Mouse (Mus musculus) left cerebral cortex, adult 9 months (tissue): ENCODE results near the gene Auh.
A peak's percentile ranks its signal among the peaks of the same experiment; 100 is the strongest.

Experiments
- DNase-seq, 2 experiments: peaks; one replicate each; pipeline ENCODE4 v3.0.0; 2022; ENCODE audit warnings: low spot score in 2 of 2

Auh gene

DNA sequence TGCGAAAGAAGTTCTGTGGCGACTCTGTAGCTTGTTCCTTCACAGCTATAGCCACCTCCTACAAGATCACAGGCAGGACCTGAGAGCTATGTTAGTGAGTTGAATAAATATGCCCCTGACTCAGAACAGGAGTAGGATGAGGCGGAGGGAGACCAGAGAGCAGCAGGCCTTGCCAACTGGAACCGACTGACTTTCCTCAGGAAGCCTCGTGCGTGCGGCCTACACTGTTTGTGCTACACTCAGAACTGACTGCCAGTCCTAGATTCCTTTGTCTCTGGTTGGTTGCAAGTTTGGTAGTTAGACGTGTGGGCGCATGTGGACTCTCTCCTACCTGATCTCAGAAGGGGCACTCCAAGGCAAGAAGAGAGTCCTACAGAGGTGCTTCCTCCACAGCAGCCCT lies 50.2 kb downstream of the Auh start:
- peak in 1 of 2 experiments; percentile 49 for DNase-seq

DNA sequence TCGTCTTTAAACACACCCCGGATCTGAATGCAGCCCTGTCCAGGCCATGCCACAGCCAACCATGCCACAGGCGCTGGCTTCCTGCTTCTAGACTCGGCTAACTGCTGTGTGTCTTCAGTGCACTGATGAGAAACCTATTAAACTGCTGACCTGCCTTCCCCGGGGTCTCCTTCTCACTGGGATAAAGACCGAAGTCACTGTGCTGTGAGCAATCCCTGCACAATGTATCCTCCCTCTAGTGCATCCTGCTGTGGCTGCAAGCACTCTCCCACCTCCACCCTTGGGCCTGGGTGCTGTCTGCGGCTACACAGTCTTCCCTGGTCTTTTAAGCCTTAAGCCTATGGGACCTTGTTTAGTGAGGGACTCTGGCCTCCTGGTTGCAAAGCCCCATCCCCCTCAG lies 50.7 kb downstream of the Auh start:
- DNase-seq = no peak

DNA sequence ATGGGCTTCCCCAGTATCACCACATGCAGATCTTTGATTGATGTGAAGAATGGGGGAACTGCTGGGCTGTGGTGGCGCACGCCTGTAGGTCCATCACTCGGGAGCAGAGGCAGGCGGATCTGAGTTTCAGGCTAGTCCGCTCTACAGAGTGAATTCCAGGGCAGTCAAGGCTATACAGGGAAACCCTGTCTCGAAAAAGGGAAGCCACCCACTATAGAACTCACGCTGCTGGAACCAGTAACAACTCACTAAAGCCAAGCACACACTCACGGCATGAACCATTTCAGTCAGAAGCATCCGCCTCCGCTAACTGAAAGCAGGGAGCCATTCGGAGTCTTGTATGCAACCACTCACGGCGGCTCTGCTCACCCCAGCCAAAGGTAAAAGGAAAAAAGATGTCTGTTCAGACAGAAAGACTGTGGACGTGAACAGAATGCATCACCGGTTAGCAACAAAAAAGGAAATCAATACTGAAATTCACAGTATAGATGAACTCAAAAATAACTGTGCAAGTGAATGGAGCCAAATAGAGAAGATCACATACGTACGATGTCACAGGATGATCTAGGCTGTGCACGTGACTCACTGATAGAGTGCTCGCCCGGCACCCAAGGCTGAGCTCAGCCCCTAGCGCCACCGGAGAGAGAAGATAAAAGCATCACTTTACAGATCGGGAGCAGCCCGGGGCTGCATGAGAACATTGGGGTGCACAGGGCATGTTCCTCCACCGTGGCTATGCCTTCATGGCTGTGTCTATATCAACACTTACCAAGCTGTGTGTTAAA lies 53.7 kb downstream of the Auh start:
- peak in 1 of 2 experiments; percentile 65 for DNase-seq

DNA sequence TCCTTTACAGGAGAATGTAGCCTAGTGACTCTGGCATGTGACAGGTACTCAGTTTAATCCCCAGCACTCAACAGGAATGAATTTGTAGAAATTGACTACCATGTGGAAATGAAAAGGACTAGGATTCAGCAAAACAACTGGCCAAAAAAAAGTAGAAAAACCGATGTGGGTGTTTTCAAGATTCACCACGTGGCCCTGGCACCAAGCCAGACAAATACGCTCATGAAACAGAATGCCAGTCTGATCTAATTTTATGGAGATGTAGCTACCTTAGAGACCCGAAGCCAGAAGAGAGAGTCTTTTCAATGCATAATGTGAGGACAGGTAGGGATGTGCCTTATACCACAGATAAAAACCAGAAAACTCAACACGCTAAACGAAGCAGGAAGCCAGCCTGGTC lies 54.4 kb downstream of the Auh start:
- DNase-seq = no peak

DNA sequence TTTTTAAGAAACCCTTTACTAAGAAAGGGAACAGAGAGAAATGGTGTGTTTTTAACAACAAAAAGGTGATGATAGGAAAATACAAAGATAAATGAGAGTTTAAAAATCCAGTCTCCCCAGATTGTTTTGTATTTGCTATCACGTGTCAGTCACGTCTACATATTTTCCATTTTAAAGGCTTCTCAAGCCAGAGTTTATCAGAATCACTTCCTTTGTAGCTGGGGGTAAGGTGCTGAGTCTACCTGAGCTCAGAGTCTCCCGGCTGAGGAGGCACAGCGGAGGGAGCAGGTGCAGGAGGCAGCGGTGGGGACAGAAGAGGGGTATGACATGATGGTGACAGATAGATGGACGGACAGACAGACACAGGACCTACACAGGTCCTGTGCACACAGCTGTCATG lies 55.1 kb downstream of the Auh start:
- no peak for DNase-seq

DNA sequence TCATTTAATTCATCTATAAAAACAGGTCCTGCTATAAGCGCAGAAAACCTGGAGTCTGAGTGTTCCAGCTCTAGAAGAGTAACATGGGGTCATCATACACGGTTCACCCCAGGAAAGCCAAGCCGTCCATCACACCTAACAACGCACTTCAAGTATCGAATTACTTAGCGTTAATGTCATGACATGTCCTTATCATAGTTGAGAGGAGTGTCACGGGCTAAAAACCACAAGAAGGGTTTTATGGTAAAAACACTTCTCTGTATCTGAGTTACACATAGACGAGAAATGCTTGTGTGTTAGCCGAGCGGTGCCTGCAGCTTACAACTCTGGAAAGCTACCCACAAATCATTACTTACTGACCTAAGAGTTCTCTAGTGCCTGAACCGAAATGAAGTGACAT lies 55.6 kb downstream of the Auh start:
- no peak for DNase-seq

DNA sequence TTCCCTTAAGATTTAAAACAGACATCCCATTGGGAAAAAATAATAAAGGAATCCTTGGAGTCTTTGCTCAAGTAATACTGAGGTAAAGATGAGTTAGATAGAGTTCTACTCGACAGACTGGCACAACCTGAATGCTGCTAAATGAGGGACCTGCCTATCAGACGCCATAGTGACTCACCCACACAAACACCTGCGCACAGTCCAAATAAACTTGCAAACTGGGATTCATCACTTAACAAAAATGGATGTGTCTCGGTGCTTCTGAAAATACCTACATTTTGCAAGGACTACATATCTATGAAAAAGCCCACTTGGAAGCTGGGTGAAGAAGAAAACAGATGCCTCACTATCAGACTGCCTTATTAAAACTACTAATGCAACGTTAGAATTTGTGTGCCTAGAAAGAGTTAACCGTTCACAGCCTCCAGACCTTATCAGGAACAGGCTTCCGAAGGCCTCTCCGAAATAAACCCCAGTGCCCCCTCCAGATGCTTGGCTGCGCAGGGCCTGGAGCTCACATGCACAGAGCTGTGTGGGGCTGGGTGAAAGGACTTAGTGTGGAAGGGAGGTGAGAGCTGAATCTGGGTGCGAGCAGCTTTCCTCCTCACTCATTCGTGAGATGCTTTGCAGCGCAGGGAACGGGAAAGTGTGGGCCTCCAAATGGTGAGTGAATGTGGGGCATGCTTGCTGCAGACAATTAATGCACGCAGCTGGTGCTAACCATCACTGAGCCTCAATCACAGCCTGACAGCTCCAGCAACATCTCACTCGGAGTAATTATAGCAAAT lies 63.3 kb downstream of the Auh start:
- DNase-seq = peak in 1 of 2 experiments; percentile 42

DNA sequence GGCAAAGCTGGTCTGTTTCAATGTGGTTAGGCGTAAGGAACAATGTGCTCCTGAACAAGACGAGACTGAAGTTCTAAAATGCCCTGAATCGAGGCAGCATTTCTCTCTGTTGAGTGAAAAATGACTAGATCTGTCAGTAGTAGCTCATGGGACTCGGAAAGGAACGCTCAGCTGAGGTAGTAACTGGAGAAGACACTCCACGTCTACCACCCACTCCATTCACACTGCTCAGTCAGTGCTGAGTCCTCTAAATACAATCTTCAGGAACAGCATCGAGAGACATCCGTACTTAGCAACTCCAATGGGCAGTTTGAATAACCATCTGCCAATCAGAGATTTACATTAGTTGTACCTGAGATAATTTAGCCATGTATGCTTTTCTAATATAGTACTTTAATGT lies 66.0 kb downstream of the Auh start:
- DNase-seq = no peak

DNA sequence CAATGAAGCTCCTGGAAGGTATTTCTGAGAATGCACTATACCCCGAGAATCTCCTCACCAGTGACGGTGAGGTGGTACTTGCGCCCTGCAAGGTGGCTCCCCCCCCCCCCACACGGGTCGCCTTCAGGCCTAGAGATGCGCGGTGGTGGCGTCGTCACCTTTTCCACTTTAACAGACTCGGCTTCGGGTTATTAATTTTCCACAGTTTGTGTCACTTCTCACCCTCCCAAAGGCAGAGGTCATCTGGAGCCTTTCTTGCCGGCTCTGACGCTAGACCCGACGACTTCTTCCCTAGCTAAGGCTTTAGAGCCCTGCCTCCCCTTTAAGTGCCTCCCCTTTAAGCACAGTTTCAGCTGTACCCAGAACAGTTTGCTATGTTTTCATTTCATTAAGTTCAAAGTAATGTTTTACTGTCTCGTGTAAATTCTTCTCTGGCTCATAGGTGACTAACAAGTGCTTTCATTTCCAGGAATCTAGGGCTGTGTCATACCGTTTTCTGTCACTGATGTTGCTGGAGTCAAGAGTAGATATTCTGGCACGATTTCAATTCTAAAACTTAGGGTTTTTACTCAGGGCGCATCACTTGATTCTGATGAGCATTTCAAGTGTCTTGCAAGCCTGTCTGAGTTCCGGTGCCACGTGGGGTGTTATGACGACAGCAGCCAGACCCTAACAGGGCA lies 69.3 kb downstream of the Auh start:
- no peak for DNase-seq

DNA sequence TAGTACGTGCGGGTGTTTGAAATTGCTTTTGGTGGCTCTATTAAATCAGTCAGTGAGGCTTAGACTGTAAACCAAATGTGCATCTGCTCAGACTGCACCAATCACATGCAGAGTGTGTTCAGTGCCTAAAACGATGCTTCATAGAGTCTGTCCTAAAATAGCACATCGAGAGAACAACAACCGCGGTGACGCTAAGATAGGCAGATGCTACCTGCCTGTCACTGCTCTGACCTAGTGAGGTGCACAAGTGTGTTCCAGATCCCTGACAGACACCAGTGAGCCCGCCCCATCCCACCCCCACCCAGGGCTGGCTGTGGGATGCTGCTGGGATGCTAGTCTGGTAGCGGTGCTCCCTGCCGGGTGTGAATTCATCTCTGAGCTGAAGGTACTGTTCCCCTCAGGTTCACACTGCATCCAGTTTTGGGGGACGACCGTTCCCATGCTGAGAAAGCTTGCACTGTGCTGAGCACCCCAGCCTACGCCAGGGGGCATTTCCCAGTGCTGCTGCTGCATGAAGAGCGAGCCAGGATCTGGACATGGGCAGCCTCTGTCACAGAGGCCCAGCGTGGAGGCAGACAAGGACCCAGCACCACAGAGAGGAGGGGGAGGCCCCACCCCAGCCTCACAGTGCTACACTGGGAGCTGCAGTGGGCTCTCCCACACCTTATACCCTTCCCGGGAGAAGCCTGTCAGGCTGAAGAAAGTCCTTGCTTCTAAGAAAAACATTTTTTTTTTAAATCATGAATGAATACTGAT lies 70.2 kb downstream of the Auh start:
- DNase-seq = no peak

DNA sequence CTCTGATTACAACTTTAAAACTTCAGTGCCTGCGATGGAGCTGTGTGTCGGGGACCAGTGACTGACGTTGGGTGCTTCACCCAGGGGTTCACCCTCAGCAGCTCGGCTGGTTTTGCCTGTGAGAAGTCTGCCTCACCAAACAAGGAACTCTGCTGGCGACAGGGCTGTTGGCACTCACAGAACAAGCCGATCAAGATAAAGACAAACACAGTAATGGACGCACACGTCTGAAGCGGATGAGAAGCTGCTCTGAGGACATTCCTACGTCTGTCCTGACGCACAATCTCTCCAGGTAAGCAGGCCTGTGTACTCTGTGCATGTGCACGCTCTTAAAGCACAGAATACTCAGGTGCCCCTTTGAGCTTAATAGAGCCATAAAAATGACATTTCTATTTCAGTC lies 71.1 kb downstream of the Auh start:
- DNase-seq = no peak

DNA sequence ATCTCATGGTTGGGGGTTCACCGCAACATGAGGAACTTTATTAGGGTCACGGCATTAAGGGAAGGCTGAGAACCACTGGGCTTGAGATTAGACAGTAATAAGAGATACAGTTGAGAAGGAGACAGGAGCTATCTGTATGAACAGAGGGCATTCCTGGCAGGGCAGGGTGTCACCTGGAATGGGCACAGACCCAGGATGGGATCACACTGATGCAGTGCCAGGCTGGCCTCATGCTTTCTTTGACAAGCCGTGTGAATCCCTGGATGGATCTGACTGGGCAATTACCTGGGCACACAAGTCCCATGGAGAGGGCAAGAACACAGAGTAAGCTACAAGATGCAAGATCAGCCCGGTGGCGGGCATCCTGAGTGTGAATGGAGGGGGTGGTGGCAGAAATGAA lies 71.7 kb downstream of the Auh start:
- DNase-seq = no peak

DNA sequence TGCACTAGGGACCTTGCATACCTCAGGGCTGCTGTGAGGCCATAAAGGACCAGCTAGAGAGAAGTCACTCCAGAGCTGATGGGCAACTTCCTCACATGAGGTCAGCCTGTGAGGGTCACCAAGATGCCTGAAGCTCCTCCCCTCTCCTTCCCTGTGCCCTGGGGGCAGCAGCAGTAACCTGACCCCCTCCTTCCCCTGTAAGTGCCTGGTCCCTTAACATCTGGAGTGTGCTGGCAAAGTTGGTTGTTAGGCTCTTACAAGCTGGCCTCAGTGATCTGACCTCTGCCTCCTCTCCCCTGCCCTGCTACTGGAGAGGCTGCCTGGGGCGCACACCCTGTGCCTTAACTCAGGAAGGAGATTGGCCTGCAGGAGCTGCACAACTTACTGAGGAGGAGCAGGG lies 75.9 kb downstream of the Auh start:
- no peak for DNase-seq

DNA sequence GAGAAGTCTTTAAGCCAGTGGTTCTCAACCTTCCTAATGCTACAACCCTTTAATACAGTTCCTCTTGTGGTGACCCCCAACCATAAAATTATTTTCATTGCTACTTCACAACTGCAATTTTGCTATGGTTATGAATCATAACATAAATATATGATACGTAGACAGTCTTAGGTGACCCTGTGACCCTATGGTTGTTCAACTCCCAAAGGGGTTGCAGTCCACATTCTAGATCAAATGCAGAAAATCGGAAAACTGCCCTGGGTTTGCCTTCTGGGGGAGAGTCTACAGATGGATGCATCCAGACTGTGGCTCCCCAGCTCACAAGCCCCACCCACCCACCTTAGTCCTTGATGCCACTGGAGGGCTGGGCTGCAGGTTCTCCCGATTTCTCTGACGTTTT lies 77.6 kb downstream of the Auh start:
- DNase-seq = no peak

DNA sequence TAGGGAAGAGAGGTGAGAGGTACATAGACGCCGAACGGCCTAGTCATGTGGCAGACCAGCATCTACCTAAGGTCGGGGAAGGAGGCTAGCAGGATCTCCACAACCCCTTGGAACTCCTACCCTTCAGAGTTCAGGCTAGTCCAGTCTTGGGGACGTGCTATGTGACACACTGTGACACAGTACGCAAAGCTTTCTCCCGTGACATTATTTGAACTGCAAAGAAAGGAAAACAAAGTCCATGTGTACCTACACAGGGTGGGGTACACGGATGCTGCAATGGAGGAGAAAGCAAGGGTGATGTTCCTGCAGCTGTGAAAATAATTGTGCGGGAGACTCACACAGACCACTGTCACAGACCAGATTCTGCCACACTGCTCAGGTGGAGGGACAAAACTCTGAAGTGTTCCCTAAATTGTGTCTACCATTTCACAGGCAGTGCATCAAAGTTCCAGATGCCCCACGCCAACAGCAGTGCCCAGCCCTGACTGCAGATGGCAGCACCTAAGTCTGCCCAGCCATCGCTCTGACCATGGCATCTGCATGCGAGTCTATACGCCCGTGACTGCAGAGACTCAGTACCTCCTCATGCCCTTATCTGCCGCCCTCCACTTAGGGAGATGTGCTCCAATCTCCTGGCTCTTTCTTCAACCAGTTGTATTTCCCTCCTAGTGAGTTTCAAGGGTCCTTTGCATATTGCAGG lies 79.3 kb downstream of the Auh start:
- DNase-seq = no peak

DNA sequence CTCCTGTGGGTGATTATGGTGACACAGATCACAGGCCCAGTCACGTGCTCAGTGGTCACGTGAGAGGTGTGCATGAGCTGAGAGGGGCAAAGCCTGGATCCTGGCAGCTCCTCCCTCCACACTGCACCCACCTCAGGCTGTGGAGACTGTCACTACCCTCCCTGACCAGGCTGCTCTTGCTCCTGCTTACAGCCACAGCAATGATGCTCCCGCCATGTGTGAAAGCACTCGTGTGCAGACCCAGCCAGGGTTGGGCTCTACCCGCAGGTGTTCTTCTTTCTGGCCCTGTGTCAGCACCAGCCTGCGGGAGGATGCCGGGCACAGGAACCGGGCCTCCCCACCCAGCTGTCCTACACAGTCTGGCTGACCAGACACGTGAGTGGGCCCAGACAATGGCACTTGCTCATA lies 80.1 kb downstream of the Auh start:
- no peak for DNase-seq

DNA sequence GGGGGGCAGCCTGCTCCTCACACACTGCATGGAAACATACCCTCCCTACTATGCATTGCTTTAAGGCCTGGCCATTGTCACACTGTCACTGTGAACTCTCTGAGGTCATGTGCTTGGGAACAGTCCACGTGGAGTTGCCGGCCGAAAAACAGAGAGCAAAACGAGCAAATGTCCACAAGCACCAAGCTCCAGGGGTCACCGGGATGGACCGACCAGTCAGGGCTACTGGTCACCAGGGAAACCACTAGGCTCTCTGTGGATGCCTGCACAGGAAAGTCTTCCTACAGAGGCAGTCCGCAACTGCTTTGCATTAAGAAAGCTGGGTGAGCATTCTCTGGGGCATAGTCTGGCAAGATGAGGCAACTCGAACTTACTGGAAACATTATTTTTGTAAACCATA lies 82.0 kb downstream of the Auh start:
- DNase-seq = no peak

DNA sequence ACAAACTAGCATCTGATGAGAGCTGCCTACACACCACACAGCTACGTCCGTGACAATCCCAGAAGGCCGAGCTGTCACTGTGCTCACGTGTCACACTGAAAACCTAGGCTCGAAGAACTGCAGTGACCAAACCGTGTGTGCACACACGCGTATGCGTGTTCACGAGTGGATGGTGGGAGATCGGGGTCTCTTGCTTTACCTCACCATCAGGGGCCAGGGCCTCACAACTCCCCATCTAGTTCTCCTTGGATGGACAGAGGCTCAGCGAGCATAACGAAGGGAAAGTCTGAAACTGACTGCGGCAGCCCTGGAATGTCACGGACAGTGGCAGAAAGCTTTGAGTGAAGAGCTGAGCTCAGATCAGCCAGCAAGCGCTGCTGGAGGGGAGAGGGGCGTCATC lies 82.4 kb downstream of the Auh start:
- no peak for DNase-seq

DNA sequence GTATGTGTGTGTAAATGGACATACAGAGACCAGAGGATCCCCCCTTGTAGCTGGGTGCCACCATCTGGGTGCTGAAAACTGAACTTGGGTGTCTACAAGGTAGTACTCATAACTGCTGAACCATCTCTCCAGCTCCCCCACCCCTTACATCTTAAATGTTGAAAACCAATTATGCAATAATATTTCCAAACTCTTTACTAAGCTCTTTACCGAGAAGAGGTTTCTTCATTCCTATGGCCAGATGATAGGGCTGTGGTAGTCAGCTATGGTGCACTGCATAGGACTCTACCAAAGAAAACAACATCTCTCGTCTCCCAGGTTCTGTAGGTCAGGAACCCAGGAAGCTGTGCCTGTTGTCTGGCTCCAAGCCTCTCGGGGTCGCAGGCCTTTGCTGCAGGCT lies 83.9 kb downstream of the Auh start:
- DNase-seq = no peak

DNA sequence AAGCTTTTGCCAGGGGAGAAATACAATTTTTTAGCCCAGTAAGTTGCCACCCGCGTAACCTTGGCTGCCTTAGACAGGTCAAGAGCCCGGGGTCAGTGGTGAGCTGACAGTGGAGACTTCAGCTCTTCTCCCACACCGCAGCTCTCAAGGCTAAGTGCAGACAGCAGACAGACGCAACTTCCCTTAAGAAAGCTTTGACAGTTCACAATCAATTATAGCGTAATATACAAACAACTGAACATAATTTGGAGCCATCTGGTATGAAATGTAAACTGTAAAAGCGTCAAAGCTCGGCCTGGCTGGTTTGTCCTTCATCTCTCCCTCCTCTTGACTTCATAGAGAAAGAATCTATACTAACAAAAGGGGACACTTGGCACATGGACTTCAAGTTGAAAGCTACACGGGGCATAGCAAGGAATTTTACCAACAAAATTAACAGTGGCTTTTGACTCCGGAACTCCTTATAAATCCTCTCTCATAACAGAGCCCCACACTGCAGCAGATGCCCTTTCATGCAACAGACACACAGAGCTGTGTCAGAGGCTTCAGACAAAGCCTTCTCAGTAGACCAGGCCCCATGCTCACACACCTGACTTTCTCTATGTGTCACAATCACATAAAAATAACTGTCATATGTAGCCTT lies 85.8 kb downstream of the Auh start:
- no peak for DNase-seq

DNA sequence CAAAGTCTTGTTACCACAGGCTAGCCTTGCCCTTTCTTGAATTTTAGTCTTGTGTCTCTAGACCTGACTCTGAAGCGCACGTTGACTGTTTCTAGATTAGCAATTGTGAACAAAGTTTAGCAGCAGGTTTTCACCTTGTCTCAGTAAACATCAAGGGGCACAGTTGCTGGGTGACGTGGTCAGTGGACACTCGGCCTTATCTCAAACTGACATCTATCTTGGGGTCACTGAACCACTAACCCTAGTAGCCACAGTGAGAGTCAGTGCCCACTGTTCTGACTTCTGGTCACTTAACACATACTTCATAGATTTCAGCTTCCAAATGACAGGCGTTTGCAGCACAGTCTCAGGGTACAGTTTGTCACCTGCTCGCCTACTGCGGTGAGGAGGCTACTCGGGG lies 93.2 kb downstream of the Auh start:
- no peak for DNase-seq
